Mouse (Mus musculus): ENCODE data around the gene Fam222b. TPM values are rescaled to one million over a fixed set of nuclear protein-coding genes. Genes with fewer than 3 reads are reported as not detected.

The Fam222b gene
- total RNA-seq, 2 experiments from 2014 or later, result 16.9 to 20.3 TPM

- no peak for DNase-seq
These were observed 41.7 kb downstream of the Fam222b start for GRCm38 (mm10) chr11:78136132-78136531.

DNA sequence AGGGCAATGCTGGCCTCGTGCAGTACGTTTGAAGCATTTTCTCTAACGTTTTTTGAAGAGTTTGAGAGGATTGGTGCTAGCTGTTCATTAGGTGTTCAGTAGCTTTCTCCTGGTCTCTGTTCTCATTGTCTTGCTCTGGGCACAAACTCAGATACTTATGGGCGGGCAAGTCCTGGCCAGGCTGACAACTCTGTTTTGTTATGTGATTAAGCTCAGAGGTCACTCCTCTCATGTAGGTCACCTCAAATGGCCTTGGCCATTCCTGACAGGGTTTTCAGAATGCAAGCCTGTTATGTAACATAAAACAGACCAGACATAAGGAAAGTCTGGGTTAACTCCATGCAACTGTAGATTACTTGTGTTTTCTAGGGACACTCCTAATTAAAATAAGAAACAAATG lies 43.1 kb downstream of the Fam222b start:
- peak; percentile 42 to 51 for DNase-seq

DNA sequence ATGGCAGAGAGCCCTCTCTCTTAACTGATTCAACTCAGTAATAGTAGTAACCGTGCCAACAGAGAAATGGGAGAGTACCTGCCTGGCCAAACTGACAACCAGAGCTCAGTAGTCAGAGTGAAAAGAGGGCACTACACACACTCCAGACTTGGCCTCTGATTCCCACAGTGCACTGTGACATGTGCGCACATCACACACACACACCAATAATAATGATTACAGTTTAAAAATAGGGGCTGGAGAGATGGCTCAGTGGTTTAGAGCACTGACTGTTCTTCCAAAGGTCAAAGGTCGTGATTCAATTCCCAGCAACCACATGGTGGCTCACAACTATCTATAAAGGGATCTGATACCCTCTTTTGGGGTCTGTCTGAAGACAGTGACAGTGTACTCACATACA lies 43.6 kb downstream of the Fam222b start:
- DNase-seq, result no peak

DNA sequence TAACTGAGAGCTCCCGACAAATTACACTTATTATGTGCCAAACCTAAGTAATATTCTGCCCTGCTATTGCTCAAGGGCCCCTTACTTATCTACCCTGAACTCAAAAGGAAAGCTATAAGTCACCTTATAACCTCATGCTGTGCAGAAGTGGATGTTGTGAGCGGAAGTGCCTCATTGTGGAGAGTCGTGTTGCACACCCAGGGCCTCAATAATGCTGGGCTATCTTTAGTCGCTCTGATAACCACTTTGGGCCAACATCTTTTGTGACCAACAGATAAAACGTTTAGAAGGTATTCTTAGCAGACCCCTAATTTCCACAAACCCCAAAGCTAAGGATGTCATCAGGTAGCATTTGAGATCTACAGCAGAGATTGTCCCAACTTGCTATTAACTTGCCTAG lies 46.2 kb downstream of the Fam222b start:
- no peak for DNase-seq

GRCm38 (mm10) chr11:78143520-78143919 lies 49.1 kb downstream of the Fam222b start:
- no peak for DNase-seq

DNA sequence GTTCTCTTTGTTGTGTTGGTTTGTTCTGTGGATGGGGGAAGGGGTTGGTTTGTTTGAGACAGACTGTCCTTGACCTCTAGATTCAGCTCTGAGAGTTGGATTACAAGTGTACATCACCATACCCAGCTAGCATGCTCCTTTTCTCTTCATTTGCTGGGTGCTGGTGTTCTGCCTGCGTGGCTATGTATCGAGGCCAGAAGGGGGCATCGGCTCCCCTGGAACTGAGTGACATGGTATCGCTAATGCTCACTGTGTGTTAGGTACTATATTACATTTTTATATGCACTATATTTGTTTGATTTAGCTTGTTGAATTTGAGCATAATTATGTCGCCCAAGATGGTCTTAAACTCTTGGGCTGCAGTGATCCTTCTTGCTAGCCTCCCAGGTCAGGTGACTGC lies 51.7 kb downstream of the Fam222b start:
- no peak for DNase-seq

GRCm38 (mm10) chr11:78146707-78147543 lies 52.5 kb downstream of the Fam222b start:
- no peak for DNase-seq

DNA sequence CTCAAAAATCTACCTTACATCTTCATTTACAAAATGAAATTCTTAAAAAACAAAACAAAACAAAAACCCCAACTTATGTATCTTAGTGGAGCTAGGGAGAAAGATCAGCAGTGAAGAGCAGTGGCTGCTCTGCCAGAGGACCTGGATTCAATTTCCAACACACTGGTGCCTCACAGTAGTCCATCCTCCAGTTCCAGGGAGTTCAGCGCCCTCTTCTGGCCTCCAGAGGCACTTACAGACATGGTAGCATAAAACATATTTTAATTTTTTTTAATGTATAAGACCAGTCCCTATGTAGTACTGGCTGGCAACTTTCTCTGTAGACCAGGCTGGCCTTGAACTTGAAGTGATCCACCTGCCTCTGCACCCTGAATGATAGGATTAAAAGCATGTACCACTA lies 56.7 kb downstream of the Fam222b start:
- peak; percentile 39 to 56 for DNase-seq

DNA sequence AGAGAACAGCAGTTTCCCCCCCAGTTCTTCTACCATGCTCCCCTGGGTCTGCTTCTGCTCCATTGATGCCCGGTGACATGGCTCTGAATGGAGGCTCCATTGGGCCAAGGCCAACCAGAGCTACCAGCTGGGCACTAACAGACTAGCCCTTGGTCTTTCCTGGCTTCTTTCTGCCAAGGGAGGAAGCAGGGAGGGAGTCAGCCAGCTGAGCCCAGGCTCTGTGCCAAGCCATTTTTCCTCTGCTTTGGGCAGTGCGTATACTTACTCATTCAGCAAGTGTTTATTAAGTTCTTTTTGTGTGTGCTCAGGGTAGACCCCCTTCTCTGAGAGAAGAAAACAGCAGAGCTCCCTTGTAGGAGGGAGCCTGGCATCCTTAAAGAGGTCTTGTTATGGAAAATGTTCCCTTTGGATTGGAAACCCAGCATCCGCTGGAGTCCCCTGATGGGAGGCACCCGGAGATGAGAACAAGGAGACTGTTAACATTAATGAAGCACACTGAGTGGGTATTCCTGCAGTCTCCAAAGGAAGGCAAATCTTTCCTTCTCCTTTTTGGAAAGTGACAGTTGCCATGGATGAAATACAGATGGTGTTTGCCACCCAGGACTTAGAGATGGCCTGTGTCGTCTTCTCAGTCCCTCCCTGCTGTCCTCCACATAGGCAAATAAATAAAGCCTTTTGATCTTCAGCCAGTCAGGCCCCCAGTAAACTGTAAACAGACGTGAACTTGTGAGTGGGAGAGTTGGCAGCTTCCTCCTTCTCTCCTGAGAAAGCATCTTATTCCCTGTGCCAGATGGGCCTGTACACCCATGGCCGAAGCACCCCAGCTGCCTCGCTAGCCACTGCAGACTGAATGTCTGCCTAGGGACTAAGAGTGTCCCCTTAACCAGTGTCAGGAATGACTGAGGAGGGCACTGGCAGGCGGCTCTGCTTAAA lies 58.1 kb downstream of the Fam222b start:
- peak; percentile 88 to 89 for DNase-seq

DNA sequence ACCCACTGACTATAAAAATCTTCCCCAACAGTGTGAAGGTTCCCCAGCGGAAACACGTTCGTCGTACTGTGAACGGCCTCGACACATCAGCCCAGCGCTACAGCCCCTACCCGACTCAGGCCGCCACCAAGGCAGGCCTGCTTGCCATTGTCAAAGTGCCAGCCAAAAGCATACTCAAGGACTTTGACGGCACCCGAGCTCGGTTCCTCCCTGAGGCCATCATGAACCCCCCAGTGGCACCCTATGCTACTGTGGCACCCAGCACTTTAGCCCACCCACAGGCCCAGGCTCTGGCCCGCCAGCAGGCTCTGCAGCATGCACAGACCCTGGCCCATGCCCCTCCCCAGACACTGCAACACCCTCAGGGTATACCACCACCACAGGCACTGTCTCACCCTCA lies 59.3 kb downstream of the Fam222b start:
- peak in 1 of 2 experiments; percentile 20 for DNase-seq

DNA sequence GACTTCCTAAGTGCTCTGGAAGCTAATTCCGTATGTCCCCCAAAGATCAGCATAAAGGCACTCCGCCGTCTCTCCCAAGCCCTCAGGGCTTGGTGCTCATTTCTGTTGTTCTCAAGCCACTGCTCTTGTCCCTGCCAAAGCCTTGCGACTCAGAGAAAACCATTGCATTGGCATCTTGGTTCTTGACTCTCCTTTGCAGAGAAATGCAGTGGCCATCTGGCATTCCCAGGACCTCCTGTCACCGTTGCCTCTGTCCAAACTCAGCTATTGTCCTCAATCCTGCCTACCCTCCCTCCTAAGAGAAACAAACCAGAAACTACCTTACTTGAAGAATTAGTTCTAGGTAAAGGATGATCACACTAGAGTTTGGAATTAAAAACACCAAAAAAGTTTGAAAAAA lies 61.2 kb downstream of the Fam222b start:
- no peak for DNase-seq

DNA sequence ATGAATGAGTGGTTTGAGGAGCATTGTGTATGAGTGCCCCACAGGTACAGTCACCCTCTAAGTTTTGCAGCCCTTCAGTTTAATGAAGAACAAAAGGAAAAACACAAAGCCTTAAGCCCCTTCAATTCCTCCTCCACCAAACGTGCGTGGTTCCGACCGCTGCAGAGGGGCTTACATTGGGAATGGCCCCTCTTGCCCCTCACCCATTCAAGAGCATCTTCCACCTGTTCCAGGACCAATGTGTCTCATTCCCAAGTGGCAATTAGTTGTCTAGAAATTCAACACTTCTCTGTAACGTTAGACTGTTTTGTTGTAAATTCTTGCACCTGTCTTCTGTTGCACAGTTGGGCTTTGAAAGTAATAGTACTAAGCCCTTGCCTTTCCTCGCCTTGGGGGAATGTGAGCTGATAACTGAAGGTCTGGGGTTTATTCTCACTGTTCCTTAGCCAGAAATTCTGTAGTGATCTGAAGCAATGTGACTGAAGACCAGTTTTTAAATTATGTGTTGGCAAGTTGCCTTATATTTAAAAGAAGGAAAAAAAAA lies 61.8 kb downstream of the Fam222b start:
- DNase-seq, result no peak

DNA sequence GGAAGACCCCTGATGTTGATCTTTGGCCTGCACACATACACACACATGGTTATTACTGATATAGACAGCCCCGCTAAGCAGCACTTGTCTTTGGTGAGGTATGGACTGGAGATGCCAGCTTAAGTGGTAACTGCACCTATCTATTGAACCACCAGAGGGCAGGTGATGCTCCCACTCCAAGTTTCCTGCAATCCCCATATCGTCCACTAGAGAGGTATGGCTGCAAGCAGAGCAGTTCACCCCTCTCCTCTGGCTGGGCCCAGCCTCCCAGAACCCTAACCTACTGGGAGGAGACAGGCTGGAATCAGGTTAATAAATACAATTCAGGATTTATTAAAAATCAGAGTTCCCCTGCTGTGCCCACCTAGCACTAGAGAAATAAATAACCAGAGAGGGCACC lies 64.6 kb downstream of the Fam222b start:
- peak; percentile 70 to 82 for DNase-seq

GRCm38 (mm10) chr11:78159557-78159956 lies 65.1 kb downstream of the Fam222b start:
- no peak for DNase-seq

DNA sequence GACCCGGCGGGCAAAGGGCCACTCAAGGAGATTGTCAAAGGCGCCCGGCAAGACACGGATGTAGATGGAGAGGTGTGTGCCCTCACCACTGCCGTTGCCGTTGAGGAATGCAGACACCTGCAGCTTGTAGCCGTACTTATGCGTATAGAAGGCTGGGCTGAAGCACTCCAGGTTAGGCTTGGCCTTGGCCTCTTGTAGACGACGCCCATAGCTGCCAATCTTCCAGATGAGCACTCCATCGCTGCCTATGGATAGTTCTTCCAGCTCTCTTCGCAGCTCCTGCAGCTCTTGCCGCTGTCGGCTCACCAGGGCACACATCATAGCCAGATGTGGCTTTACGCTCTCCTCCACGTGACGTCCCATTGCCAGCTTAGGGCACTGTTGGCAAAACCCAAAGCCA lies 65.7 kb downstream of the Fam222b start:
- no peak for DNase-seq

GRCm38 (mm10) chr11:78160675-78161074 lies 66.2 kb downstream of the Fam222b start:
- DNase-seq, result no peak

DNA sequence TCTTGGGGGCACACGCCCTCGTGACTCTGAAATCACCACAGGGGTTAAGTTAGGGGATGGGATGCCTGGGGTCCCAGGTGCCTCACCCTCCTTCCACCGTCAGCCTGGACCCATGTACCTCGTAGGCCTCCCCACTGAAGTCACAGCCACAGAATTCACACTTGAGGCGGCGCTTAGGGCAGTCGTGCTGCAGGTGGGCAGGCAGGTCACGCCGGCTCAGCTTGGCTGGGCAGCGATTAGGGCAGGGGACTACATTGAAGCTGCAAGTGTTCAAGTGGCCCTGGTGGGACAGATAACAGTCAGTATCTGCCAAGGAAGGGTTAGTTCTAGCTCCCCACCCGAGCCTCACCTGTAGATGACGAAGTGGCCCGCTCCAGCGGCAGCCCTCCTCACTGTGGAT lies 66.7 kb downstream of the Fam222b start:
- DNase-seq, result no peak

- DNase-seq, result no peak
These were observed 67.5 kb downstream of the Fam222b start for GRCm38 (mm10) chr11:78161968-78162367.

DNA sequence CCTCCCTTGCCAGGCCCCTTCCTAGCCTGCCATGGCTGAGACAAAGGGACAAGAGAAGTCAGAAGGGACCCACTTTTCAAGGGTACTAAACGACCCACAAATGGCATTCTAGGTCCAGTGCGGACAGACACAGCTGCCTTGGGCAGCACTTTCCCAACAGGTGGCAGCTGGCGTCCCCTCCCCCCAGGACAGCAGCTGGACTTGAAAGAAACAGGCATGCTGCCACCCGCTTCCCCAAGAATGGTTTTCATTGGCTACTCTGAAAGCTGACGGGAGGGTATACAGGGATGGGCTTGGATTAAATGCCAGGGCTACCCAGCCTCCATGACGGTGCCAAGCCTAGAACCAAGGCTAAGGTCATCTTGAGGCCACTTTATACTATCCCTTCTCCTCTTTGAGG lies 68.0 kb downstream of the Fam222b start:
- DNase-seq, result peak; percentile 79 to 80

DNA sequence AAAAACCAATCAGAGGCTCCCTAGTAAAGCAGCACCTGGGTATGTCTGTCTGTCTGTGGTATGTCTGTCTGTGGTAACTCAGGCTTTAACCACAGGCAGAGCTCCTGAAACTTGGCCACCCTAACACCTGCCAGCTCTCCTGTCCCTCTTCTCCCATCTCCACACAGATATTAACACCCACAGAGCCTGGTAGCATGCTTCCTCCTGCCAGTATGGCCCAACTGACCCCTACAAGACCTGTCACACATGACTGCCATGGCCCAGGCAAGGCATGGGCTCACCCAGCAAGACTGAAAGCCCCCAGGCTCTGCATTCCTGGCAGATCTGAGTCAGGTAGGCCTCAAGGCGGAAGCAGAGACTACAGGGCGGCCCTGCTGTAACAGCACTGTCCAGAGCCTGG lies 68.6 kb downstream of the Fam222b start:
- no peak for DNase-seq

DNA sequence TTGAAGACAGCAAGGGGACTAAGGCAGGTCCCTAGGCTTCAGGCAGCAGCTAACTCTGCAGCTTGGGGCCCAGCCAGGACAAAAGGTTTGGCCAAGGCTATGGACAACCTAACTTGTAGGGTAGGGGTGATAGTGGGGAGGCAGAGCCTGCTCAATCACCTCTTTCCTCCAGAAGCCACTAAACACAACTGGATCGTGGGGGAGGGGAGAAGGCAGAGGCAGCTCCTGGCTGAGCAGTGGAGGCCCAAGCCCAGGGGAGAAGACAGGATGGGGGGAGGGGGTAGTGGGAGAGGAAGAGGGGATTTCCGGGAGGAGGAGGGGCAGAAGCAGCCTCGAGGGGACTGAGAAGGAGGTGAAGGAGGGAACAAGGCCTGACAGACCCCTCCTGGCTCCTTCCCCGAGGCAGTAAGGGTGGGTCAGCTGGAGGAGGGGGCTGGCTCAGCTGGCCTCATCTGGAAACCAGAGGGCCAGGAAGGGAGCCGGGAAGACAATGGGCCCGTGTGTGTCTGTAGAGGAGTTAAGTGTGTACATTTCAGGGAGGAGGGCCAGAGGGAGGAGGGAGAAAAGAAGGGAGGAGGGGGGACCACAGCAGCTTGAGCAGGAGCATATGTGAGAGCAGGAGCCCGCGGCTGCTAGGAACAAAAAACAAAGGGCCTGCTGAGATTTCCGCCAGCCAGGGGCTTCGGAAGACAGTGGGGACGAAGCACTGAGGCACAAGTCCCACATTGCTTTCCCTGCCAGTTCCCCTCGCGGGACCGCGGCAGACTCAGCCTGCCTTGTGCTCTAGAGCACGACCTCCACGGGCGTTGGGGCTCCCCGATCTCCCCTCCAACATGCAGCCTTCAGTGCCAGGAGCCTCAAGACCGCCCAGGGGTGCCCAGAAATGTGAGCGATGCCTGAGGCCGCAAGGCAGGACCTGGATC lies 69.5 kb downstream of the Fam222b start:
- DNase-seq, result peak; percentile 82 to 84

- peak; percentile 22 to 27 for DNase-seq
These were observed 70.1 kb downstream of the Fam222b start for GRCm38 (mm10) chr11:78164604-78164923.

Data from adrenal gland, postnatal 36 days (tissue).